Mouse (Mus musculus): ENCODE data around the gene ccdc198. TPM values are rescaled to one million over a fixed set of nuclear protein-coding genes. Genes with fewer than 3 reads are reported as not detected.

ccdc198 gene
- not detected in 2 replicates for polyA plus RNA-seq (2012; rRNA removed)

DNA sequence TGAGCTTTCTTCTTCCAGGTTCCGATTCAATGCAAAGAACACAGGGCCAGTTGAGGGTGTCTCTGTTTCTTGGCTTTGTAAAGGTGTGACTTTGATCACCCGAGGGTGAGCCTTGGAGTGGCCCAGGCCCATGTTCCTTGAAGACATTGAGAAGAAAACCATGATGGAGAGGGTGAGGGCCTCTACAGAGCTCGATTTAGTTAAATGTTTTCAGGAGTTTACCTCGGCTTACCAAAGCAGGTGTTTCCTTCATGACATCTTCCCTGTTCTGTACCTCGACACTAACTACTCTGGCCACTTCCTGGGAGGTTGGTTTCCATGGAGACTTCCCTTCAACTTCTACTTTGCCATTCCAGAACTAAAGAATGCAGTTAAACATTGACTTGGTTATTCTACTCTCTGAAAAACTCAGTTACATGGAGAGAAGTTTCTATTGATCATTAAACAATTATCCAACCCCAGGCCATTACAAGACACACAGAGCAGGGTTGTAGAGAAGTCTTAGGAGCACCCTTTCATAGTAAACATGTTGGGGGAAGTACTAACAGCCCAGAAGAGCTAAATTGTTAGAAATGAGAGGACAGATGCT lies at the start of gene ccdc198:
TSS of gene ccdc198 (minus strand) at position 349 of the 589 bp plus-strand sequence.

DNA sequence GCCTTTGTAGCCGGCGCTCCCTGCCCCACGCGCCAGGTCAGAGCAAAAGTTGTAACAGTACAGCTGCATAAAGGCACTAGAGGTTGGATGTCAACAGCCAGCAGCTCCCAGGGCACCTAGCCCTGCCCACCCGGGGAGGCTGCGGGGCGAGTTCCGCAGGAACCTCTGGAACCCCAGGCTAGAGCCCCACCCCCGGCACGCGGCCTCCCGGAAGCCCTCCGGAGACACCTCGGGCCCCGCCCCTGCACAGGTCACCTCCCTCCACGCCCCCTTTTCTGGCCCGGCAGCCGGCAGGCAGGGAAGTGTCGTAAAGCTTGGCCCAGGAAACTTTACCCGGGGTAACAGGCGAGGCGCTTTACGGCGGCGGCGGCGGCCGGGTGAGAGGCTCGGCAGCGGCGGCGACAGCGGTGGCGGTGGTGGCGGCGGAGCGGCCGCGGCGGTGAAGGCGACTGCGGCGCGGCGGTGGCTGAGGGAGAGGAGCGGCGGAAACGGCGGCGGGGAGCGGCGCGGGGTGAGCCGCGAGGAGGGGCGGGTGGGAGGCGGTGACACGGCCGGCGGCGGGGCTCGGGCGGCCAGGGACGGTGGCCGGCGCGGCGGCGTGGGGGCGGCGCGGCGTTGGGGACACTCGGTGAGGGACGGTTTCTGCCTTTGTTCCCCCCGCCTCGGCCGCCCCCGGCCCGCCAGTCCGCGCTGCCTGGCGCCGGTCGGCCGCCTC lies 73.2 kb downstream of the ccdc198 start, which contains the start of gene Naa30:
TSS of gene Naa30 (plus strand) at position 360 of the 715 bp plus-strand sequence.

Other genes starting within 250 kb of the ccdc198 start
- 1.3 and 2.8 TPM in 2 replicates for gene Ap5m1, start 179.4 kb downstream of the ccdc198 start, polyA plus RNA-seq (2012; rRNA removed)
- gene Exoc5, start 178.8 kb downstream of the ccdc198 start, polyA plus RNA-seq (2012; rRNA removed): 2.9 and 5.1 TPM in 2 replicates
- 1.3 and 1.6 TPM in 2 replicates for gene Naa30, start 73.2 kb downstream of the ccdc198 start, polyA plus RNA-seq (2012; rRNA removed)

Data from stomach, adult 2 months (tissue).